Mouse (Mus musculus) thymus, postnatal 36 days (tissue): ENCODE measurements around the gene Pex5l.

Experiments used
- DNase-seq, 2 experiments: peaks; one replicate each; pipeline ENCODE4 v3.0.0; 2022; ENCODE audit warnings: mixed read lengths in 2 of 2

Pex5l gene

GRCm38 (mm10) chr3:33061428-33061827 is 81.6 kb downstream of the Pex5l start:
- DNase-seq: no peak

GRCm38 (mm10) chr3:33061016-33061415 is 82.0 kb downstream of the Pex5l start:
- no peak for DNase-seq

GRCm38 (mm10) chr3:33060343-33060937 is 82.6 kb downstream of the Pex5l start:
- no peak for DNase-seq

- no peak for DNase-seq
Observed at GRCm38 (mm10) chr3:33048304-33048703, 94.7 kb downstream of the Pex5l start.

- DNase-seq: no peak
Observed at GRCm38 (mm10) chr3:33044799-33045106, 98.3 kb downstream of the Pex5l start.

GRCm38 (mm10) chr3:33043896-33044798 is 98.9 kb downstream of the Pex5l start:
- no peak for DNase-seq

- no peak for DNase-seq
Observed at GRCm38 (mm10) chr3:33024566-33024965, 118.5 kb downstream of the Pex5l start.

GRCm38 (mm10) chr3:33003901-33004300 is 139.1 kb downstream of the Pex5l start:
- no peak for DNase-seq

- DNase-seq: no peak
Observed at GRCm38 (mm10) chr3:33001769-33002168, 141.3 kb downstream of the Pex5l start.

- DNase-seq: no peak
Observed at GRCm38 (mm10) chr3:33000383-33001015, 142.5 kb downstream of the Pex5l start.

GRCm38 (mm10) chr3:32991713-32992575 is 151.1 kb downstream of the Pex5l start:
- no peak for DNase-seq

GRCm38 (mm10) chr3:32987806-32988205 is 155.2 kb downstream of the Pex5l start:
- no peak for DNase-seq

- no peak for DNase-seq
Observed at GRCm38 (mm10) chr3:32985141-32985540, 157.9 kb downstream of the Pex5l start.

GRCm38 (mm10) chr3:32979981-32980380 is 163.1 kb downstream of the Pex5l start:
- DNase-seq: no peak

- no peak for DNase-seq
Observed at GRCm38 (mm10) chr3:32979238-32979637, 163.8 kb downstream of the Pex5l start.

- no peak for DNase-seq
Observed at GRCm38 (mm10) chr3:32970257-32970656, 172.8 kb downstream of the Pex5l start.

GRCm38 (mm10) chr3:32968671-32969425 is 174.2 kb downstream of the Pex5l start:
- DNase-seq: no peak

- no peak for DNase-seq
Observed at GRCm38 (mm10) chr3:32965528-32965927, 177.5 kb downstream of the Pex5l start.

- DNase-seq: no peak
Observed at GRCm38 (mm10) chr3:32961494-32961893, 181.6 kb downstream of the Pex5l start.

GRCm38 (mm10) chr3:32951382-32951781 is 191.7 kb downstream of the Pex5l start:
- no peak for DNase-seq

GRCm38 (mm10) chr3:32947486-32947885 is 195.6 kb downstream of the Pex5l start:
- no peak for DNase-seq
